Mouse (Mus musculus) gonadal fat pad, adult 2 months (tissue): ENCODE results near the gene Afdn. TPM values are rescaled to one million over a fixed set of nuclear protein-coding genes. Genes with fewer than 3 reads are reported as not detected.
A peak's percentile ranks its signal among the peaks of the same experiment; 100 is the strongest.
"Not testable (repeated sequence)": the region's sequence is repeated elsewhere in the genome, so short reads cannot be mapped to it uniquely, and the experiment has no call there.

Experiments used
- DNase-seq: peaks from one replicate; pipeline ENCODE4 v3.0.0-alpha.2; 2012; ENCODE audit warnings: low read depth
- polyA plus RNA-seq: library from polyadenylated mRNA; depleted of rRNA; stranded (reverse); fragments of >200 nt; gene quantifications from 2 replicates; pipeline ENCODE4 v1.2.3, GENCODE M21; 2012

The Afdn gene
- polyA plus RNA-seq, 1 experiment: 59.9 TPM

- DNase-seq: no peak
Measured at GRCm38 (mm10) chr17:13738916-13739315, 21.4 kb upstream of the Afdn start.

GRCm38 (mm10) chr17:13739981-13740380 lies 20.4 kb upstream of the Afdn start:
- DNase-seq: no peak

- no peak for DNase-seq
Measured at GRCm38 (mm10) chr17:13740796-13741195, 19.5 kb upstream of the Afdn start.

GRCm38 (mm10) chr17:13741611-13742010 lies 18.7 kb upstream of the Afdn start:
- DNase-seq: no peak

GRCm38 (mm10) chr17:13742334-13742733 lies 18.0 kb upstream of the Afdn start:
- no peak for DNase-seq

- no peak for DNase-seq
Measured at GRCm38 (mm10) chr17:13742941-13743708, 17.2 kb upstream of the Afdn start.

- DNase-seq: peak; percentile 38
Measured at GRCm38 (mm10) chr17:13743709-13744079, 16.6 kb upstream of the Afdn start.

- DNase-seq: no peak
Measured at GRCm38 (mm10) chr17:13744219-13744618, 16.1 kb upstream of the Afdn start.

GRCm38 (mm10) chr17:13744824-13745223 lies 15.5 kb upstream of the Afdn start:
- DNase-seq: no peak

GRCm38 (mm10) chr17:13745373-13745772 lies 15.0 kb upstream of the Afdn start:
- no peak for DNase-seq

GRCm38 (mm10) chr17:13746330-13746729 lies 14.0 kb upstream of the Afdn start:
- DNase-seq: no peak

GRCm38 (mm10) chr17:13747681-13748080 lies 12.7 kb upstream of the Afdn start:
- no peak for DNase-seq

- no peak for DNase-seq
Measured at GRCm38 (mm10) chr17:13749027-13749426, 11.3 kb upstream of the Afdn start.

- no peak for DNase-seq
Measured at GRCm38 (mm10) chr17:13753918-13754317, 6.4 kb upstream of the Afdn start.

- no peak for DNase-seq
Measured at GRCm38 (mm10) chr17:13754940-13755339, 5.4 kb upstream of the Afdn start.

GRCm38 (mm10) chr17:13758586-13758985 lies 1.8 kb upstream of the Afdn start:
- no peak for DNase-seq

- no peak for DNase-seq
Measured at GRCm38 (mm10) chr17:13759156-13759852, 1.0 kb upstream of the Afdn start.

- DNase-seq: no peak
Measured at GRCm38 (mm10) chr17:13760675-13761178, 388 bp downstream of the Afdn start.

GRCm38 (mm10) chr17:13761179-13761913 lies 1.0 kb downstream of the Afdn start, which contains the start of gene Tcte2:
Gene Tcte2, minus strand, starts transcription at chr17:13761825.
- DNase-seq: no peak

- peak; percentile 24 for DNase-seq
Measured at GRCm38 (mm10) chr17:13763819-13764218, 3.5 kb downstream of the Afdn start.

- DNase-seq: not testable (repeated sequence)
Measured at GRCm38 (mm10) chr17:13764911-13765310, 4.6 kb downstream of the Afdn start.

- DNase-seq: no peak
Measured at GRCm38 (mm10) chr17:13768531-13768930, 8.2 kb downstream of the Afdn start.
